Mouse (Mus musculus) stomach, embryonic 16.5 days (tissue): ENCODE data around the gene Ifi209. TPM values are rescaled to one million over a fixed set of nuclear protein-coding genes. Genes with fewer than 3 reads are reported as not detected.
"Not testable (repeated sequence)": the region's sequence is repeated elsewhere in the genome, so short reads cannot be mapped to it uniquely, and the experiment has no call there.

ENCODE experiments used
- ATAC-seq: fragments of 200-750 bp; cut with Nextera tagmentation; 2 replicates; pipeline ENCODE4 v1.8.0; 2017; ENCODE audit warnings: moderate number of reproducible peaks, moderate TSS enrichment; ENCODE audit not compliant: insufficient read depth, low FRiP score
- H3K27ac ChIP-seq: fragments of 300-500 bp; sonication (generic); 2 replicates; pipeline ENCODE4 v1.5.1; 2014; ENCODE audit warnings: low read length
- H3K27me3 ChIP-seq: fragments of 300-500 bp; sonication (generic); 2 replicates; pipeline ENCODE4 v1.6.1; 2014; ENCODE audit warnings: low read length, control low read depth, mixed read lengths; ENCODE audit not compliant: control insufficient read depth, insufficient read depth
- H3K36me3 ChIP-seq: fragments of 300-500 bp; sonication (generic); 2 replicates; pipeline ENCODE4 v1.6.1; 2014; ENCODE audit warnings: low read length; ENCODE audit not compliant: control insufficient read depth, insufficient read depth
- H3K4me1 ChIP-seq: fragments of 300-500 bp; sonication (generic); 2 replicates; pipeline ENCODE4 v1.6.1; 2014; ENCODE audit warnings: low read length, control low read depth, mixed read lengths; ENCODE audit not compliant: control insufficient read depth, insufficient read depth
- H3K4me2 ChIP-seq: fragments of 300-500 bp; sonication (generic); 2 replicates; pipeline ENCODE4 v1.6.1; 2014; ENCODE audit warnings: low read depth, low read length, mixed read lengths
- H3K4me3 ChIP-seq: fragments of 300-500 bp; sonication (generic); replicated peaks from 2 replicates; pipeline ENCODE4 v1.5.1; 2014; ENCODE audit warnings: mild to moderate bottlenecking, low read length
- H3K9ac ChIP-seq: fragments of 300-500 bp; sonication (generic); 2 replicates; pipeline ENCODE4 v1.6.1; 2014; ENCODE audit warnings: low read length
- H3K9me3 ChIP-seq: fragments of 300-500 bp; sonication (generic); replicated peaks from 2 replicates; pipeline ENCODE4 v1.6.1; 2016; ENCODE audit warnings: low read length, control low read depth; ENCODE audit not compliant: control insufficient read depth
- WGBS: fragments of 180-500 bp; shearing (Covaris S2); extraction: QIAGEN DNeasy Blood & Tissue Kit; methylation state at CpG from one replicate; pipeline ENCODE4 v1.1.7; 2014; 5-methylcytosine and 5-hydroxymethylcytosine counted together
- polyA plus RNA-seq: library from polyadenylated mRNA; unstranded; fragments of >200 nt; fragmentation: Nextera tagmentation; extraction: Ambion mirVana; gene quantifications from 2 replicates; pipeline ENCODE4 v1.2.1, GENCODE M21; 2015

Ifi209 gene
- polyA plus RNA-seq = 0.80 and 1.4 TPM in 2 replicates

GRCm38 (mm10) chr1:173630622-173631021 lies at the start of gene Ifi209:
Ifi209 (plus strand) TSS chr1:173630917.
- not testable (repeated sequence) for H3K9ac ChIP-seq, H3K4me3 ChIP-seq, ATAC-seq, H3K4me1 ChIP-seq, H3K4me2 ChIP-seq, H3K36me3 ChIP-seq, H3K9me3 ChIP-seq, H3K27me3 ChIP-seq, H3K27ac ChIP-seq
- 72% methylated on average over 2 of the region's 2 CpGs for WGBS

- WGBS = 90% methylated on average over 2 of the region's 2 CpGs
Observed at GRCm38 (mm10) chr1:173589698-173590097, 41.0 kb upstream of the Ifi209 start.

GRCm38 (mm10) chr1:173598838-173599494 lies 31.8 kb upstream of the Ifi209 start, which contains the start of gene Ifi213:
Ifi213 (minus strand) TSS chr1:173599274.
- not testable (repeated sequence) for H3K4me2 ChIP-seq, ATAC-seq, H3K36me3 ChIP-seq, H3K27me3 ChIP-seq, H3K9ac ChIP-seq, H3K4me1 ChIP-seq, H3K27ac ChIP-seq, H3K9me3 ChIP-seq, H3K4me3 ChIP-seq
- 53% methylated on average over 3 of the region's 3 CpGs for WGBS

More at GRCm38 (mm10) chr1:173589698-173590097, 41.0 kb upstream of the Ifi209 start:
- H3K9ac ChIP-seq, H3K4me2 ChIP-seq, H3K9me3 ChIP-seq, H3K4me3 ChIP-seq, ATAC-seq, H3K27me3 ChIP-seq, H3K27ac ChIP-seq, H3K36me3 ChIP-seq, H3K4me1 ChIP-seq: not testable (repeated sequence)

GRCm38 (mm10) chr1:173610291-173610690 lies 20.4 kb upstream of the Ifi209 start:
- H3K4me1 ChIP-seq, H3K4me3 ChIP-seq, ATAC-seq, H3K27ac ChIP-seq, H3K9ac ChIP-seq, H3K36me3 ChIP-seq, H3K4me2 ChIP-seq, H3K27me3 ChIP-seq, H3K9me3 ChIP-seq: not testable (repeated sequence)
- 73% methylated on average over 3 of the region's 3 CpGs for WGBS

GRCm38 (mm10) chr1:173622216-173622615 lies 8.5 kb upstream of the Ifi209 start:
- H3K9me3 ChIP-seq, H3K27me3 ChIP-seq, H3K4me3 ChIP-seq, H3K9ac ChIP-seq, H3K36me3 ChIP-seq, H3K4me1 ChIP-seq, H3K27ac ChIP-seq, H3K4me2 ChIP-seq, ATAC-seq: not testable (repeated sequence)
- WGBS = 78% methylated on average over 2 of the region's 2 CpGs

GRCm38 (mm10) chr1:173624052-173624451 lies 6.7 kb upstream of the Ifi209 start:
- Histone ChIP-seq H3K9me3 (no peaks in the 10 kb centered on the region), H3K9ac (no peak overlapping the region), H3K27me3 (no peaks in the 10 kb centered on the region), H3K4me1 (no peaks in the 10 kb centered on the region), H3K4me3 (no peak overlapping the region), H3K36me3 (no peaks in the 10 kb centered on the region), H3K4me2 (no peak overlapping the region), H3K27ac (no peak overlapping the region)
- 87% methylated on average over 2 of the region's 2 CpGs for WGBS
- ATAC-seq = no peak

- no peak overlapping the region for H3K4me2 ChIP-seq
- H3K36me3 ChIP-seq = no peaks in the 10 kb centered on the region
- no peak overlapping the region for H3K27ac ChIP-seq
- H3K4me1 ChIP-seq = no peaks in the 10 kb centered on the region
- H3K9ac ChIP-seq = no peak overlapping the region
- no peaks in the 10 kb centered on the region for H3K9me3 ChIP-seq
- 68% methylated on average over 2 of the region's 2 CpGs for WGBS
- H3K4me3 ChIP-seq = no peak overlapping the region
- ATAC-seq = no peak
- no peaks in the 10 kb centered on the region for H3K27me3 ChIP-seq
Observed at GRCm38 (mm10) chr1:173626686-173627085, 4.0 kb upstream of the Ifi209 start.

GRCm38 (mm10) chr1:173633969-173634645 lies 3.4 kb downstream of the Ifi209 start:
- Histone ChIP-seq H3K27me3 (no peaks in the 10 kb centered on the region), H3K9me3 (no peaks in the 10 kb centered on the region), H3K4me2 (no peak overlapping the region), H3K36me3 (no peaks in the 10 kb centered on the region), H3K4me1 (no peaks in the 10 kb centered on the region), H3K9ac (no peak overlapping the region), H3K4me3 (no peak overlapping the region), H3K27ac (no peak overlapping the region)
- ATAC-seq = no peak
- WGBS = 85% methylated on average over 5 of the region's 5 CpGs

GRCm38 (mm10) chr1:173645393-173645792 lies 14.7 kb downstream of the Ifi209 start:
- WGBS = 64% methylated on average over 2 of the region's 2 CpGs
- ATAC-seq = no peak

More at GRCm38 (mm10) chr1:173645393-173645792, 14.7 kb downstream of the Ifi209 start:
- no peak overlapping the region for H3K4me3 ChIP-seq
- no peaks in the 10 kb centered on the region for H3K9me3 ChIP-seq
- no peak overlapping the region for H3K4me2 ChIP-seq
- H3K27ac ChIP-seq = no peak overlapping the region
- no peaks in the 10 kb centered on the region for H3K27me3 ChIP-seq
- H3K36me3 ChIP-seq = no peaks in the 10 kb centered on the region
- H3K9ac ChIP-seq = no peak overlapping the region
- H3K4me1 ChIP-seq = no peaks in the 10 kb centered on the region
